In the genomic region with DNA sequence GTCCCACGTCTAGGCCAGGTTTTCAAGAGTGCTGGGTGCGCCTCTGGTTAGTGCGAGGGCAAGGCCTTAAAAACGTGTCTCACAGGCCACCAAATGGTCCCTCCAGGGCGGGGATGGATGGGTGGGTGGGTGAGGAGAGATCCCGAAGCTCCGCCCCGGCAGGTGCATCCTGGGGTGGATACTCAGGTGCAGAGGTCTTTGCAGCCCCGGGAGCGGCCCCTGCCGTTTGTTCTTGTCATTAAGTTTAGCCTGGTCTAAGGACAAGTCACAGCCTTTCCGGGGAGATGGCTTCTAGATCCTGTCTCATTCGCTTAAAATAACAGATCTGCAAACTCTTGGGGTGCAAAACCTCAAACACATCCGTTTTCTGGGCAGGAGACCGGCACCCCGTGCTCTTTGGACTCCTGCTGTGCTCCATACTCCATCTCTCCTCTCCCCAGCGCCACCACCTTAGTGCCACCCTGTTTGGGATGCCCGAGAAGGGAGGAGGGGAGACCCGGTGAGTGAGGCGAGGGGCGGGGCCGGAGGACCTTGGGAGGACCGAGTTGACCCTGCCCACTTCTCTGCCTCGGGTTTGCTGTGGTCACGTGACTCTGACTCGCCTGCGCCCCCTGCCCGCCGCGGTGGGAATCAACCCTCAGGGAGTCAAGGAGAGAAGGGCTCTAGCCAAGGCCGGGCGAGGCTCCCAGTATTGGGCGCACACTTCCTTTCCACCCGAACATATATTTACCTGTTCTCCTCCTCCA, we compare ENCODE assay signal across 8 mouse cellular contexts. TPM values are rescaled to one million over a fixed set of nuclear protein-coding genes. Genes with fewer than 3 reads are reported as not detected.
DNase-seq lines count a peak whose midpoint lies in the region; ATAC-seq and TF ChIP-seq lines count a peak whose summit lies in the region.

No protein-coding gene starts in this region.

- H3K27me3 ChIP-seq in intestine, embryonic 14.5 days (replicated peaks; ENCODE audit: control insufficient read depth, insufficient read depth, low read length): peaks cover 93% of the 10 kb centered on the region
- H3K27me3 ChIP-seq in liver, embryonic 14.5 days (ENCODE audit: control insufficient read depth, insufficient read depth, low read length): peaks cover 79% of the 10 kb centered on the region

- WGBS in intestine, embryonic 14.5 days: 3% methylated on average over 34 of the region's 34 CpGs
- 4% methylated on average over 34 of the region's 34 CpGs for WGBS in liver, embryonic 14.5 days (ENCODE audit: insufficient replicate concordance)

- 0 out of 2 replicates have a peak overlapping the region, but pooled peaks have one; percentile 10 for H3K4me3 ChIP-seq in intestine, embryonic 14.5 days (ENCODE audit: low read depth, low read length)
- no peak overlapping the region for H3K4me3 ChIP-seq in liver, embryonic 14.5 days (ENCODE audit: insufficient read depth in 1 of 2, low read depth in 2 of 2, low read length in 2 of 2)

- TF ChIP-seq CTCF in liver, embryonic 14.5 days (IDR thresholded peaks at IDR 0.05; ENCODE audit: low read depth): peak; percentile 79

- no peaks in the 10 kb centered on the region for H3K36me3 ChIP-seq in intestine, embryonic 14.5 days (ENCODE audit: control insufficient read depth, insufficient read depth, low read length)
- no peaks in the 10 kb centered on the region for H3K36me3 ChIP-seq in liver, embryonic 14.5 days (replicated peaks; ENCODE audit: control insufficient read depth, insufficient read depth, low read depth)

- no peak overlapping the region for H3K9ac ChIP-seq in intestine, embryonic 14.5 days (ENCODE audit: low read length)
- H3K9ac ChIP-seq in liver, embryonic 14.5 days (replicated peaks): no peak overlapping the region

- H3K27ac ChIP-seq in intestine, embryonic 14.5 days (ENCODE audit: low read depth): no peak overlapping the region
- no peak overlapping the region for H3K27ac ChIP-seq in liver, embryonic 14.5 days

- intact Hi-C loops in left cerebral cortex, postnatal 14 days (cut with DNase I): loop anchor here (5.0 to 10.0 kb wide), 3 partner anchors 193 to 655 kb away; no protein-coding TSS in a partner anchor
- intact Hi-C loops in left cerebral cortex, postnatal 25 days (cut with DNase I): loop anchor here (5.0 kb wide), 2 partner anchors 78 to 173 kb away; no protein-coding TSS in a partner anchor
- intact Hi-C loops in gastrocnemius, postnatal 36 days (cut with DNase I): loop anchor here (5.0 kb wide), 3 partner anchors 78 to 273 kb away; no protein-coding TSS in a partner anchor

- peak overlapping the region; percentile 40 for H3K4me2 ChIP-seq in intestine, embryonic 14.5 days (ENCODE audit: low read length)
- peak overlapping the region; percentile 18; the same call in 1 of the 2 replicates for H3K4me2 ChIP-seq in liver, embryonic 14.5 days (ENCODE audit: low read depth)

- ATAC-seq in intestine, embryonic 14.5 days (replicated peaks; ENCODE audit: low FRiP score, low TSS enrichment, low read depth): peak; percentile 59
- ATAC-seq in liver, embryonic 14.5 days (ENCODE audit: insufficient read depth): peak; percentile 26; the same call in 1 of the 2 replicates

- H3K4me1 ChIP-seq in intestine, embryonic 14.5 days (replicated peaks; ENCODE audit: control insufficient read depth, insufficient read depth, low read length): peaks cover 3% of the 10 kb centered on the region; the same call in 1 of the 2 replicates
- H3K4me1 ChIP-seq in liver, embryonic 14.5 days (replicated peaks; ENCODE audit: control insufficient read depth in 2 of 2, insufficient read depth in 2 of 2, low read length in 1 of 2): no peaks in the 10 kb centered on the region

- no peaks in the 10 kb centered on the region for H3K9me3 ChIP-seq in intestine, embryonic 14.5 days (ENCODE audit: control insufficient read depth, low read length)
- H3K9me3 ChIP-seq in liver, embryonic 14.5 days (ENCODE audit: control insufficient read depth, low read length): no peaks in the 10 kb centered on the region

- DNase-seq in left cerebral cortex, postnatal 14 days (ENCODE audit: low spot score in 2 of 2): peak; percentile 42 to 49
- DNase-seq in left cerebral cortex, postnatal 25 days (ENCODE audit: low spot score in 2 of 2): no peak
- peak; percentile 84 to 87 for DNase-seq in cerebellum, postnatal 10 days
- DNase-seq in gastrocnemius, postnatal 36 days: peak; percentile 58 to 68
- peak; percentile 96 for DNase-seq in intestine, embryonic 14.5 days (ENCODE audit: low spot score)
- DNase-seq in liver, embryonic 14.5 days (ENCODE audit: low read depth in 3 of 3, low spot score in 3 of 3): peak; percentile 20 to 33 (median 22)
- peak; percentile 38 for DNase-seq in ovary, adult 18-20 months (ENCODE audit: low spot score)
- peak; percentile 45 to 71 for DNase-seq in urinary bladder, adult 18-20 months (ENCODE audit: low spot score in 2 of 2)

- TF ChIP-seq EP300 in liver, embryonic 14.5 days (IDR thresholded peaks at IDR 0.05; ENCODE audit: low read depth): no peak

RNA-seq across cellular contexts. Expression of a gene that starts 9.2 kb away (rescaled TPM):
- total RNA-seq in left cerebral cortex, postnatal 14 days (2021): under 1 TPM in 1 of 2 experiments, not detected in 1; 0.74 TPM
- total RNA-seq in left cerebral cortex, postnatal 25 days (2021): under 1 TPM in 1 of 2 experiments, not detected in 1; 0.44 TPM
- under 1 TPM; 0.20 to 0.35 TPM for total RNA-seq in gastrocnemius, postnatal 36 days (2021)
- 0.20 TPM in 1 of 2 replicates, not detected in the other for polyA plus RNA-seq in intestine, embryonic 14.5 days (2014; fragmentation: Nextera tagmentation; extraction: Ambion mirVana)
- 0.55 and 0.73 TPM in 2 replicates for polyA plus RNA-seq in liver, embryonic 14.5 days (2012; rRNA removed)
- 0.58 and 0.63 TPM in 2 replicates for polyA plus RNA-seq in liver, embryonic 14.5 days (2014; fragmentation: Nextera tagmentation; extraction: Ambion mirVana)

Comparison
In these comparisons a context has a peak if more than half of its experiments do, and no peak if none do; other contexts are left out.
1. DNase-seq: peak in left cerebral cortex, postnatal 14 days (2 of 2), cerebellum, postnatal 10 days (2 of 2), gastrocnemius, postnatal 36 days (2 of 2), intestine, embryonic 14.5 days (single experiment), liver, embryonic 14.5 days (3 of 3), ovary, adult 18-20 months (single experiment) and urinary bladder, adult 18-20 months (2 of 2); none in left cerebral cortex, postnatal 25 days (0 of 2).